Mouse (Mus musculus) olfactory bulb, adult 2 months (tissue): ENCODE results near the gene Rin3.

Source experiments
- CTCF ChIP-seq: fragments of 200-500 bp; IDR thresholded peaks from 2 replicates; pipeline ENCODE4 v1.5.1; 2012; ENCODE audit warnings: low read depth, mild to moderate bottlenecking, low read length, moderate library complexity; ENCODE audit not compliant: insufficient read depth
- POLR2A ChIP-seq: fragments of 200-500 bp; IDR thresholded peaks from 2 replicates; pipeline ENCODE4 v1.6.1; 2012; ENCODE audit warnings: mild to moderate bottlenecking, low read depth, low read length, moderate library complexity; ENCODE audit not compliant: insufficient read depth

DNA sequence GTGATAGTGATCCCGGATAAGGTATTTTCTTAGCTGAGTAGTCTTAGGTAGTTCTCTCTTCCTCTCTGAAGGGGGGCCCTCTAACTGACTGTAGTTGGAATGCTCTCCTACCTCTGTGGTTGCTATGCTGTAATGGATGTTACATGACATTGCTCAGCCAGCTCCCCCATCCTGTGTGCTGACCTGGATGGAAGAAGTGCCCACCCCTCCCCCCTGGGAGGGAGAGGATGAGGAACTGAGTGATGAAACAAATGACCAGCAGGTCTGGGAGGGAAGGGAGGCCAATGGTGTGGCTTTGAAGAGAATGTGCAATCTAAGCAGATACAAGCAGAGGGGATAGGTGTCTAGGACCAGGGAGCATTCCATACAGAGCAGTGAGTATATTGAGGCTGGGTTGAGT is 73.9 kb downstream of the Rin3 start:
- TF ChIP-seq CTCF (no peak), POLR2A (no peak)
